Mouse (Mus musculus) CD8-positive naive resting alpha-beta T cell, adult 2 months (primary cell): ENCODE results near the gene E130116L18Rik.
A peak's percentile ranks its signal among the peaks of the same experiment; 100 is the strongest.
"Not testable (repeated sequence)": the region's sequence is repeated elsewhere in the genome, so short reads cannot be mapped to it uniquely, and the experiment has no call there.

Experiments used
- DNase-seq, 2 experiments: peaks; one replicate each; pipeline ENCODE4 v3.0.0; 2022; ENCODE audit warnings: low read depth in 2 of 2, low spot score in 2 of 2

Gene E130116L18Rik

GRCm38 (mm10) chr5:25222752-25223702, at the start of gene E130116L18Rik:
E130116L18Rik (minus strand) TSS chr5:25223153.
- DNase-seq = peak; percentile 91 to 92

GRCm38 (mm10) chr5:25268258-25268888, 45.4 kb upstream of the E130116L18Rik start:
- no peak for DNase-seq

- DNase-seq = no peak
These were observed 39.3 kb upstream of the E130116L18Rik start for GRCm38 (mm10) chr5:25262266-25262665.

DNA sequence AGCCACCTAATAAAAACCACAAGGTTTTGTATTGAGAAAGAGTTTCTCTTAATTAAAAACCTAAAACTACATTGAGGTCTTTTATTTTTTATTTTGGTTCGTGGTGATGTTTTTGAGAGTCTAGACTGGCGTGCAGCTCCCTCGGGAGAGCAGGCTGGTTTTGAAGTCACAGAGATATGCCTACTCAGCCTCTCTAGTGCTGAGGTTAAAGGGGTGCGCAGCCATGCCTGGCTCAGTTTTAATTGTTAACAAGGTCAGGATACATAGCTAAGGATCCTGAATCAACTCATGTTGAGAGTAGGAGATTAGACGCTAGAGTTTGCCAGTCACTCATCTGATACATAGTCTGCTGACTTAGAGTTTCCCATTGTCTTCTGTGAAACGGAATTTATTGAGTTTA, 38.5 kb upstream of the E130116L18Rik start:
- DNase-seq = no peak

DNA sequence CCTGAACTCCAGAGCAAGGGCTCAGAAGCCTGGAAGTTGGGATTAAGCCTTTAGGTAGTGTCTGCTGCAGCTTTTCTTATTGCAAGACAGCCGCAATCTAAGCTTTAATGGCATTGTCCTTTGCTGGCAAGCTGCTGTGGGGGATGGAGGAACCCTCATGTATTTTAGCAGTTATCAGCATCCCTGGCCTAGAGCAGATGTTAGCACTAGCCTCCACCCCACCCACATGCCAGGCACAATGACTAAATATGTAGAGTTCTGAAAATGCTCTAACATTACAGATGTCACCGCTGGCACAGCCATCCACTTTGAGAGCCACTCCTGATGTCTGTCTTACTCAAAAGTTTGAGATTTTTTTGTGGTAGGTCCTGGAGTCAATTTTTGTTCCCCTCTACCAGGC, 33.7 kb upstream of the E130116L18Rik start:
- no peak for DNase-seq

DNA sequence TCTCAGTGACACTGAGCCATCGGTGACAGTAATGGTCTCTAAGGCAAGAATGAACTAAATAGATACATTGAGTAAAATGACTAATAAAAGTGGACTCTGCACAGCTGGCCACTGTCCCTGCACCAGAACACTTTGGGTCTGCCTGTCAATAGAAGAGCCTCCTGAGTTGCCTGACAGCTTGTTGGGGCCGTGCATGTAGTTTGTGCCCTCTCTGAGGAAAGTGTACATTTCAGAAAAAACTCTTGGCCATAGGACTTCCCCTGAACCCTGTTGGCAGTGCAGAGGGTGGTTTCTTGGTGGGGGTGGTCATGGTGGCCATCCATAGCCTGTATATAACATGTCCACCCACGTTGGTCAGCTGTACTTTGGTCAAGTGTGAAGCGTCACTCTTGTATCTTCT, 31.5 kb upstream of the E130116L18Rik start:
- no peak for DNase-seq

DNA sequence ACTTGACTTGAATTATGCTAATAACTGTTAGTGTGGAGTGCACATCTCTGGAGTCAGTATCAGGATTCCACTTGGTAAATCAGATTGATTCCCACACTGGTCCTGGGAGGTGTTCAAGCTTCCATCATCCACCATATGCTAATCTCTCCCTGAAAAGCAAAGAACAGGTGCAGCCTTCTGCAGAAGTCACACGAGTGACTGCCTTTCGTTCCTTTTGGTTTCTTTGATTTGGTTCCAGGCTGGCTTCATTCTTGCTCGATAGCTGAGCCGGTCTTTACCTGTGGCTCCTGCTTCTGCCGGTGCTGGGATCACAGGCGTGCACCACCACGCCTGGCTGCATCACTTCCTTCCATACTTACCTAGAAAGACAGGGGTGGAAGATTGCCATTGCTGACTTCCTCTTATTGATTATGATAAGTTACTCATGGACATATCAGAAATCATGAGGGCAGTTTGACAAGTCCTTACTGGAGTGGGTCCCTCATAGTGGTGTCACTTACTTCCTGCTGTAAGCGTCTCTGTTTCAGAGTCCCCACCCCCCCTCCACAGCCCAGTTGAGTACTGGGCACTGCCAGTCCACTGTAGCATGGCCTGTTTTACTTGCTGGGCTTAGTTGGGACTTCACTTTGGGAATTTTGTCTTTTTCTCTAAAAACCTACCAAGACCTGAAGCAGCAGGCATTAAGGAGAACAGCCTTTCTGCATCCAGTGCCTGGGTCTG, 30.0 kb upstream of the E130116L18Rik start:
- no peak for DNase-seq

DNA sequence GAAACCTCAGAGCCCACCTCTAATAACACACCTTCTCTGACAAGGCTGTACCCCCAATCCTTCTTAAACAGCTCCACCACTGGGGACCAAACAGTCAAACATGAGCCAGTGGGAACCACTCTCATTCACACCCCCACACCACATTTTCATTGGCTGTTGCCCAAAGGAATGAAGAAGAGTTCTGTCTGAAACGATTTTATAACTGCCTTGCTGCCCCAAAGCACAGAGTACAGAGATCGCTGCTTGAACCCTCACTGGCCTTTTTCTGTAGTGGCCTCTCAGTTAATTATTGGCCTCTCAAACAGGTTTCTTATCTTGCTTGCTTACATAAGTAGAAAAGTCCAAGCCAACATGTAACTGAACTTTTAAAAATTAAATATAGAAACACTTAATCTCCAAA, 29.5 kb upstream of the E130116L18Rik start:
- DNase-seq = no peak

DNA sequence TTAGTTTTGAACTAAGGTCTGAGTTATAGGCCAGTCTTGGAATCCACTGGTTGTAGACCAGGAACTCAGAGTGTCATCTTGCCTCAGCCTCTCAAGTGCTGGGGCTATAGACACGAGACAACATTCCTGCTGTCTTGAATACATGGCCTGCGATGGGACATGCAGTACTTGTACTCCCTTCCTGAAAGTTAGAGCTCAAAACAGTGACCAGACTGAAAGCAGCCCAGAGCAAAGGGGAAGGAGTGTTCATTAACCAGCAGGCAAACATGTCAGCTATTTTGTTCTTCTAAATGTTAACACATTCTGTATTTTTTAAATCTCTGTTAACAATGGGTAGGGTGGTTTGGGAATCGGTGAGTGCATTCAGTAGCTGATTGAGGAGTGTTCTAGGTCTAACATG, 24.1 kb upstream of the E130116L18Rik start:
- no peak for DNase-seq

GRCm38 (mm10) chr5:25246473-25246865, 23.5 kb upstream of the E130116L18Rik start:
- DNase-seq = no peak

GRCm38 (mm10) chr5:25245806-25246472, 23.0 kb upstream of the E130116L18Rik start:
- DNase-seq = no peak

DNA sequence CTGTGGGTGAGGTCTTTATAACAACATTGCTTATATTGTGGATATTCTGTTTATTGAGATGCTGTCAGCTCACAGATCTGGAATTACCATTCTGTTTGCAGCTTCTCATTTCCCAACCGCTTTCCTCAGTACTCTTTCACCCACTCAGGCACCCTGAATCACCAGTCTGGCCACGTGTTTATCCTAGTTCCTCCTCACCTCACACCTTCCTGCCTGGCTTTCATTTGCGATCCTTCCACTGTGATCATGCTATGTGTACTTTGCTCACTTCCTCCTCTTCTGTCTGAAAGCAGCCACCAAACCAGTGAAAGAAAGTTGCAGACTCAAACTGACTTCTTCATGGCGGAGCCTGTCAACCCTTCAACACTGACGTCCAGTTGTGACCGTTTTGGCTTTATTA, 20.1 kb upstream of the E130116L18Rik start:
- DNase-seq = no peak

DNA sequence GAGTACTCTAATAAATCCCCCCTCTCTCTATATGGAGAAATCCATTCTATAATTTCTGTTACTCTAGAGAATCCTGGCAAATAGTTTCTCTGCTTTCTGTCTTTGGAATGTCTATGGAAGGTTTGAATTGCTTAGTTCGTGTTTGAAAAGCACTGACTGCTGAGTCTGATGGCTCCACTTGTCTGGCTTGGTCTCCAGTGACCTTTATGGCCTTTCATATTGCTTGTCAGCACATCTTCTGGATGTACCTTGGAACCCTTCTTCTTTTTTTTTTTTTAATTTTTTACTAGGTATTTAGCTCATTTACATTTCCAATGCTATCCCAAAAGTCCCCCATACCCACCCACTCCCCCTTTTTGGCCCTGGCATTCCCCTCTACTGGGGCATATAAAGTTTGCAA, 1.4 kb upstream of the E130116L18Rik start:
- DNase-seq = not testable (repeated sequence)

DNA sequence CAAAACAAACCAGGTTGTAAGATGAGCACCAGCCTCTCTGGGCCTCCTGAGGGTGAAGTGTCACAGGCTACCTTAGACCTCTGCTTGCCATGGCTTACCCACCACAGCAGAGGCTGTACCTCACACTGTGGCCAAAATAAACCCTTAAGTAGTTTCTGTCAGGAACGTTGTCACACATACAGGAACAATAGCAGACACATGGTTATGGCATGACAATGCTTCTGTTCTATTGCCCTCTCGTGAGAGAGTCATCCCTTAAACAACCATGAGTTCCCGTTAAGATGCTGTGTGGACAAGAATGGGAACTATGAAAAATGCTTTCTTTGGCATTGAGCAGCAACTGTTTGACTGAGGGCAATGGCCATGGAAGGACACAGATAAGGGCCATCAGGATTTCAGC, 1.3 kb downstream of the E130116L18Rik start, which contains the start of gene Galnt11:
TSS of gene Galnt11 (plus strand) at position 301 of the 400 bp plus-strand sequence.
- DNase-seq = no peak

- DNase-seq = no peak
These were observed 7.9 kb downstream of the E130116L18Rik start for GRCm38 (mm10) chr5:25215006-25215405.

- DNase-seq = not testable (repeated sequence)
These were observed 9.7 kb downstream of the E130116L18Rik start for GRCm38 (mm10) chr5:25213216-25213615.

DNA sequence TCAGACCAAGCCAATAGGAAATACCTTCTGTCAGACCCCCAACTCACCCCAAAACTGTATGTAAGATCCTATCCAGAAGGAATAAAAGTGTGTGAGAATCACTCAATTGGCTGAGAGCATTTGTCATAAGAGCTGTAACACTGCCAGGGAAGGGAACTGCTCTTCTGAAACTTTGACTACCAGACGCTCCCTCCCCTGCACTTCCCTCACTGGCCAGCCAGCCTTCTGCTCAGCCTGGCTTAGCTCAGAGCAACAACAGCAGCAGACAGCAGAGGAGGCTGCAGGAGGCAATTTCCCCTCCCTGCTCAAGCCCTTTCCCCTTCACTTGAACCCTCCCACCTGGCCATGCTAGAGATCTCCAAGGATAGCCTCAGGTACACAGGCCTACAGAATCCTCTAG, 11.1 kb downstream of the E130116L18Rik start:
- no peak for DNase-seq

DNA sequence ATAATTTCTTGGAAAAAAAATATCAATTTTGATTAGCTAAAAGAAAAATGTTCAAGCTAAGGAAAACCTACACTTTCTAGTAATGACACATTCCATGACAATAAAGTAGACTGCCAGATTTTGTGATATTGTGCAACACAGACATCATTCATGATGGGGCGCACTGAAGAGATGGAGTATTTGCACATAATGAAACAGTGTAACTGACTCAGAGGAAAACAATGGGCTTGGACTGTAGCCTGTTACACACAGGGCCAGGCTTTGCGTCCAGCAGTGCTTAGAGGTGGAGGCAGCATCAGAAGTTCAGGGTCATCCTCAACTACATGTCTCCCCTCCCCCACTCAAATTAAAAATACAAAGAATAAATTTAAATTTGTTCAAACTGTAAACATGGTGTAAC, 32.4 kb downstream of the E130116L18Rik start:
- no peak for DNase-seq

GRCm38 (mm10) chr5:25188802-25189201, 34.2 kb downstream of the E130116L18Rik start:
- DNase-seq = peak in 1 of 2 experiments; percentile 2

DNA sequence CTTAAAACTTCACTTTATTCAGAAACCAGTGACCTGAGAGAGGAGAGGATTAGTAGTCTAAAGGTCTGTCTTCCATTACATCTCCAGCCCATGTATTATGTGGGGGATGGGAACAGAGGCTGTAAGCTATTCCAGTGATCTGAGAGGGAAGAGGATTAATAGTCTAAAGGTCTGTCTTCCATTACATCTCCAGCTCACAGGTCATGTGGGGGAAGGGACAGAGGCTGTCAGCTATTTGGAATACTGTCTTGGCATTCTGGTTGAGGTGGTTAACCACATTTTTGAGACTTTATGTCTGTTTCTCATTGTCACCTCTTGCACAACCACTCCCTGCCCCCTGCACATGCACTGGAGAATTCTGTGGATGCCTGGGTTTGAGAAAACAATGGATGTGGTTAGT, 35.2 kb downstream of the E130116L18Rik start:
- DNase-seq = no peak

GRCm38 (mm10) chr5:25184594-25184993, 38.4 kb downstream of the E130116L18Rik start:
- DNase-seq = no peak
